Mouse (Mus musculus) CD4-positive, CD25-positive, alpha-beta regulatory T cell, adult 4 months (primary cell): ENCODE measurements around the gene Psmd3. TPM values are rescaled to one million over a fixed set of nuclear protein-coding genes. Genes with fewer than 3 reads are reported as not detected.
"Not testable (repeated sequence)": the region's sequence is repeated elsewhere in the genome, so short reads cannot be mapped to it uniquely, and the experiment has no call there.

Source experiments
- ATAC-seq: one replicate; pipeline ENCODE4 v1.8.0; 2017
- polyA plus RNA-seq, 2 experiments: library from polyadenylated mRNA; unstranded; fragments of 100-300 nt; shearing (Covaris generic); gene quantifications; one replicate each; pipeline ENCODE4 v1.2.1; 2017

Psmd3 gene
- polyA plus RNA-seq: 10 to 100 TPM; 13.8 to 17.5 TPM

DNA sequence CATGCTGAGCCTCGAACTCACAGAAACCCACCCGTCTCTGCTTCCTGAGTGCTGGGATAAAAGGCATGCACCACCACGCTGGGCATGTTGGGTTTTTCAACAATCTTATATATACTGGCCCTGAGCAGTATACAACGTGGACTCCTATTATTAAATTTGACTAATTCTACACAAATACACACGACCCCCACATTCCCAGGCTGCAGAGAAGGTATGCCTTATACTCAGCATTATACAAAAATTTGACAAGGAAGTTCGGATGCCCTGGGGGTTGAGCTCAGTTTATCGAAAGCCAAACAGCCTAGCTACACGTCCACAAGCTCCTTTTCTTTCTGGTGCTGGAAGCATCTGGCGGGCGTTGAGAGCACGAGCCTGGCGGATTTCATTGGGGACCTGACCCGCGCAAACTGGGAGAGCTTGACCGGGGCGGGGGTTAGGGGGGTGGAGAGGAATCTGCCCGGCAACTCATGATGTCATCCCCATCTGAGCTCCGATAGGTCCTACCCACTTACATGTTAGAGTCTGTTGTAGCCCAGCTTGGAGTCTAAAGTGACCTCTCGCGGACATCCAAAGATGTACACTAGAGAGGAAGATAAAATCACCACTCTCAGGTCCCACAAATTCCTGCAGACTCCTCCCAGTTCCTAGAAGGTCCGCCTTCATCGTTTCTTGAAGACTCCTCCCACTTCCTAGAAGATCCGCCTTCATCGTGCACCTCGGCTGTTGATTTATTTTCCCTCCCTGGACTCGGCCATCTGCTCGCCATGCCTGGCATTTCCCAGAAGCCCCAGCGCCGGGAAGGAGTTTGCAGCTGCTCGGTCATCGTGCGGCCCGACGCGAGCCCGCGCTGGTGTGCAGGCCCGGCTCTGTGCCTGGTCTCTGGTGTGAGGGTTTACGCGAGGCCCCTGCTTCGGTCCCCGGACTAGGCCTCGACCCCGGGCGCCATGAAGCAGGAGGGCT lies at the start of gene Psmd3:
Gene Psmd3, plus strand, starts transcription at position 769 of the 960 bp plus-strand sequence.
- peak; percentile 87 for ATAC-seq

DNA sequence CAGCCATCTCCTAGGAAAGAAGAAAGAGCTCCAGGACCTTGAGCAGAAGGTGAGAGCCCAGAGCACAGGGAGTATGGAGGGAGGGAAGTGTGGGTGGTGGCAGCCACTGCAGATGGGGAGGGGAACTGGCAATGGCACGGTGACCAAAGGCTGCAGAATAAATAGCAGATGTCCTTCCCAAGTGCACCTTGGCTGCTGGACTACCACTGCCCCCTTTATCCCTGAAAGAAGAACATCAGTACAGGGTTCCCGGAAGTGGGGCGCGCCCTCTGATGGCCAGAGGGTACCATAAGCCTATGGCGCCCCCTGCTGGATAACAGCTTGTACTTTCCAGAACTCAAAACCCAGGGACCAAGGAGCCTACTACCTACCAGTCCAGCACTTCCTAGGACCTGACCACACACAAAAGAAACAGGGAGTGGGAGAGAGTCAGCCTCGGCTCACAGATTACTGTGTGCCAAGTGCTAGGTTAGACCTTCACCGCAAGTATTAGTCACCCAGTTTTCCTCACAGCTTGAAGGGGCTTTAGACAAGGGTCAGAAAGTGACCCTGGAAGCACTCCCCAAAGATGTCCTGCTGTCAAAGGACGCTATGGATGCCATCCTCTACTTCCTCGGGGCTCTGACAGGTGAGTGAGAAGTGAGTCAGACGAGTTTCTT lies 46.9 kb upstream of the Psmd3 start:
- ATAC-seq: peak; percentile 68

DNA sequence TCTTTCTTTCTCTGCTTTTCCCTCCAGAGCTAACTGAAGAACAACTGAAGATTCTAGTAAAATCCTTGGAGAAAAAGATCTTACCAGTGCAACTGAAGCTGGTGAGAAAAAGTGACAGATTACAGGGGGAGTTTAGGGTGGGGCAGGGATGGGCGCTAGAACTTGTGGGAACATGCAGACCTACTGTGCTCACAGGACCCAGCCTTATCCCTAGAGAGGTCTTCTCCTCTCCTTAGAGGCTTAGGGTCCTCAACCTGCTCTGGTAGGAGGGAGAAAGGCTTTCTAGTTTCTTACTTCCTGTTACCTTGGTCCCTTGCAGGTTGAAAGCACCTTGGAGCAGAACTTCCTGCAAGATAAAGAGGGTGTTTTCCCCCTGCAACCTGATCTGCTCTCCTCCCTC lies 44.9 kb upstream of the Psmd3 start:
- ATAC-seq: no peak

DNA sequence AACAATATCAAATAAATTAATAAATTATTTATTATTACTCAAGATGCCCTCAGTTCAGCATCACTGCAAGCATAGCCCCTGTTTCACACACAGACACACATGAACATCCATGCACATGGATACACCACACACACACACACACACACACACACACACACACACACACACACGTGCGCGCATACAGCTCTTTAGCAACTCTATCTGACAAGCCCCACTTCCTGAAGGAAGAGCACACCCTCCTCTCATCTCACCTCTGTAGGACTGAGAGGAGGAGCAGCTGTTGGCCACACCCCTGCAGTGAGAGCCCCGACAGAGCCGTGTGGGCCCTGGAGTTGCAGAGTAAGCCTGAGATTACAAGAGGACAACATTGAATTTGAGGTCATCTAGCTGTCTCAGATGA lies 42.3 kb upstream of the Psmd3 start:
- ATAC-seq: no peak

DNA sequence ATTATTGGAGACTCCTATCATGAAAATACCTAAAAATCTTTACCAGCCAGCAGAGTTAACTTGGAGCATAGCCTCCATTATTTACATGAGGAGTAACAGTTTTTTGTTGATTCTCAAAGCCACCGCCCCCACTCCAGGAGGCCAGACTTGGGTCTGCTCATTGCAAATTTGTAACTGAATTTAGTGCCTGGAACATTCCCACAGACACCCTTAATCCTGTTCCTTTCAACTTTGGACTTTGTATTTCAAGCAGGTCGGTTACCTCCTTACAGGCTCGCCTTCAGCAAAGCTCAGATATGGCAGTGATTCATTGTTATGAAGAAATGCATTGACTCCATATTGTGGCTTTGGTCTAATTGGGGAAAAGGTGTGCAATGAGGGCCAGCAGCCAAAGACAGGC lies 37.6 kb upstream of the Psmd3 start:
- no peak for ATAC-seq

DNA sequence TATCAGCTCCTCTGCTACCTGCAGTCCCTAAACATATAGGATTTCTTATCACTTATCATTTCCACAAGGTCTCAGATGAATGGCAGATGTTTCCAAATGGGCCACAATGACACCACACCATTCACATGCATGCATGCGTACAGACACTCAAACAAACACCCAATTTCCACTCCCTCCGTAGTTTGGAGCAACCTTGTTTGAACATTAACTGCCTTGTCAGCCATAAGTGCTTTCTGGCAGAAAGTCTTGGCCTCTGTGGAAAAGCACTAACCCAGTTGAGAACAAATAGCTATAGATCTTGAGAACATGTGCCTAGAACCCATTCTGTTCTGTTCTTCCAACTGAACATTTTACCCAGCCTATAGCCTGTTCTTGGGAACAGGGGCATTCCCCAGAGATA lies 36.4 kb upstream of the Psmd3 start:
- ATAC-seq: no peak

DNA sequence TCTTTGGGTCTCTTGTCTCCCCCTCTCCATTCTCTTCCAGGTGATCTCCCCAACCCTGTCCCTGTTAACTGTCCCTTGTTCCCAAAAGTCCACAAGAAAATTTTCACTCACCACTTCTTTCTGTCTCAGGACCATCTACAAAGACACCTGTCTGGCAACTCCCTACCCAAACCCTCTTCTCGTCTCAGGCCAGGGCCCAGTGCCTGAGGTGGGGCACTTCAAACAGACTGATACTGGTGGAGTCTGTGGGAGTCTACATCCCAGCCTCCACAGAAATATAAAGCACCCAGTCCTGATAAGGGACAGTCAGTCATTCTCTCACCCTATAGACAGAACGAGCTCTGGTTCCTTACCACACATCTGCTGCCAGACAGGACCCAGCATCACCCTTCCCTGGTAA lies 35.9 kb upstream of the Psmd3 start, which contains the start of gene Gsdma2:
Gene Gsdma2, plus strand, starts transcription at position 301 of the 400 bp plus-strand sequence.
- no peak for ATAC-seq

DNA sequence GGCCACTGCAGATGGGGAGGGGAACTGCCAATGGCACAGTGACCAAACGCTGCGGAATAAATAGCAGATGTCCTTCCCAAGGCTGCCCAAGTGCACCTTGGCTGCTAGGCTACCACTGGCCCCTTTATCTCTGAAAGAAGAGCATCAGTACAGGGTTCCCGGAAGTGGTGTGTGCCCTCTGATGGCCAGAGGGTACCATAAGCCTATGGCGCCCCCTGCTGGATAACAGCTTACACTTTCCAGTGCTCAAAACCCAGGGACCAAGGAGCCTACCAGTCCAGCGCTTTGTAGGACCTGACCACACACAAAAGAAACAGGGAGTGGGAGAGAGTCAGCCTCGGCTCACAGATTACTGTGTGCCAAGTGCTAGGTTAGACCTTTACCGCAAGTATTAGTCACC lies 27.3 kb upstream of the Psmd3 start:
- peak; percentile 79 for ATAC-seq

DNA sequence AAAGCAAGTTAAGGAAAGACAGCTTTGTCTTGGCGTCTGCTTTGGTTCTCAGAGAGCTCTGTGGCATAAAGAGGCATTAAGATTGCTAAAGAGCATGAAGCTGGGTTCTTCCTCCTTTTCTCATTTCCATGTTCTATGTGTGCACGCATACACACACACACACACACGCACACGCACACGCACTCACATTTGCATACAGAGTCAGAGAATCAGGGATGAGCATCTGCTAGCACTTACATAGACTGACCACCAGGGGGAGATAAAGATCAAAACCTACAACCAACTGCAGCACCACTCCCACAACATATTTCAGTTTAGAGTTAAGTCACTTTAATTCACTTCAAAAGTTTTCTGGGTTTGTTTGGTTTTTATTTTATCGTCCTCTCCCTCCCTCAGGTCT lies 21.8 kb upstream of the Psmd3 start:
- peak; percentile 82 for ATAC-seq

DNA sequence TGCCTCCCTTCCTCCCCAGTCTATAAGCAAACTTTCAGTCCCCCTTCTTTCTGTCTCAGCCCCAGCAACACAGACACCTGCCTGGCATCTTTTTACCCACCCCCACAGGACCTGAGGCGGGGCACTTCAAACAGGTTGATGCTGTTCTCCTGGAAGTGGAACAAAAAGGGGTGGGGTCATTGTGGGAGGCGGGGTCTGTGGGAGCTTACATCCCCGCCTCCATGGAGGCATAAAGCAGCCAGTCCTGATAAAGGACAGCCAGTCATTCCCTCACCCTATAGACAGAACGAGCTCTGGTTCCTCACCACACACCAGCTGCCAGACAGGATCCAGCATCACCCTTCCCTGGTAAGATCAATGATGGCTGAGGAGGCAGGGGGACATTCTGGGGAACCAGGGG lies 18.3 kb upstream of the Psmd3 start, which contains the start of gene Gsdma:
Gene Gsdma, plus strand, starts transcription at position 261 of the 400 bp plus-strand sequence.
- ATAC-seq: no peak

DNA sequence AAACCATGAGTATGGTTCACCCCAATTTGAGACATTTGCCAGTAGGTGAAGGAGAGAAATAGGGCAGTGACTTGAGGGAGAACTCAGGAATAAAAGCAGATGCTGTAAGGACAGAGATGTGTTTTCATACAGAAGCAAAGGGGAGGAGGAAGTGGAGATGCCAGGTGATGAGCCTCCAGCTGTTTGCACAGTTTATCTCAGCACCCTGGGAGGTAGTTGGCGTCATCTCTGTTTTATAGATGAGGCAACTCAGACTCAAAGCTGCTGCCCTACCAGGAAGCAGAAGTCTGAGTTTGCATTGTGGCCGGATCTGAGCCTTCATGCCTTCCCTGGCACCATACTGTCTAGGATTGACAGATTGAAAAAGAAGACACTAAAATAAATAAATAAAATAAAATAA lies 13.4 kb upstream of the Psmd3 start:
- ATAC-seq: no peak

DNA sequence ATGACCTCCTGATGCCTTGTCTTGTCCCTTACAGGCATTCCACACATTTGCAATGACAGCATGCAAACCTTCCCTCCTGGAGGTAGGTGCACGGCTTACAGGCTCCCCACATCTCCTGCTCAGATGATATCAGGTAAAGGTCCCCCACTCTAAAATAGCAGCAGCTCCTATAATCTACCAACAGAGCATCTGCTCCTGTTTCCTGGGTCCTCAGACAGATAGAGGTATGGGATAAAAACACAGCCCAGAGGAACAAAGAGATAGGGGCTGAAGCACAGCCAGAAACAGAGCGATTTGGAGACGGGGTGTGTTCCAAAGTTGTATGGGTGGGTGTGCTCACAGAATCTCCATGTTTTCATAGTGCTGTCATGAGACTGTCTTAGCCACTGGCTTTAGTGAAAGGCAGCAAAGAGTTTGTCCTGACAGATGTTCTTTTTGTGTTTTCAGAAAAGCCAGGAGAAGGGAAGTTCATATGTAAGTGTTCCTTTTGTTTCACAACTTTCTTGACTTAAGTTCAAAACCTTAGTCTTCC lies 11.0 kb upstream of the Psmd3 start:
- no peak for ATAC-seq

DNA sequence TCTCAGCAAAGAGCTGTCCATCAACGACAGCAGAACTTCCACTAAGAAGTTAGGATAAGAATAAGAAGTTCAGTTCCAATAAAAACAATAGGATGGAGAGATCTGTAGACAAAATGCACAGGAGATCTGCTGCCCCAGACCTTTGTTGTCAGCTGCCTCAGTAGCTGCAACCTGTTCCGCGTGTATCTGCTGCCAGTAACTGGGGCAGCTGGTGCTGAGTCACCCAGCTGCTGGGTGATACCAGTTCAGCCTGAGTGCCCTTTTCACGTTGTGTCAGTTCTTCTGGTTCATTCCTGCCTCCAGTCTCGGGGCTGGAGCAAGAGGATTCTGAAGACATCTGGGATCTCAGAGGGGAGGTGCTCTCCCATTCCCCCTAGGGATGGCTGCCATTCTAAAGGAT lies 10.5 kb upstream of the Psmd3 start:
- ATAC-seq: no peak

DNA sequence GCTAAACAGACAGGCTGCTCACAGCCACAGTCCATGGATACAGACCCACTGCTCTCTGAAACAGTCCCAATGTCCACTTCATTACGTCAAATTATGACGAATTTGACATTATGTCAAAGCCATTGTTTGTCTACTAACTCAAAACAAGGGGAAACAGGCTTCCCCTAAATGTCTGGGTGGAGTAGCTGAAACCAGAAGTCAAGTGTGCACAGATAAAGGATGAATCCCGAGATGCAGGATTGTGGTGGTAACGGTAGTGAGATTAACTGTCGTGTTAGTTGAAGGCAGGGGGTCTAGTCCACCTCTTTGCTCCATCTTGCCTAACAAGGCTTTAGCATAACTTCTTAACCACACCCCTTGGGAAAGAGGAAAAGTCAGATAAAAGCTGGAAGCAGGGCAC lies 9.9 kb upstream of the Psmd3 start:
- no peak for ATAC-seq

DNA sequence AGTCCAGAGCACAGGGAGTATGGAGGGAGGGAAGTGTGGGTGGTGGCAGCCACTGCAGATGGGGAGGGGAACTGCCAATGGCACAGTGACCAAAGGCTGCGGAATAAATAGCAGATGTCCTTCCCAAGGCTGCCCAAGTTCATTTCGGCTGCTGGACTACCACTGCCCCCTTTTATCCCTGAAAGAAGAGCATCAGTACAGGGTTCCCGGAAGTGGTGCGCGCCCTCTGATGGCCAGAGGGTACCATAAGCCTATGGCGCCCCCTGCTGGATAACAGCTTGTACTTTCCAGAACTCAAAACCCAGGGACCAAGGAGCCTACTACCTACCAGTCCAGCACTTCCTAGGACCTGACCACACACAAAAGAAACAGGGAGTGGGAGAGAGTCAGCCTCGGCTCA lies 9.2 kb upstream of the Psmd3 start:
- peak; percentile 81 for ATAC-seq

DNA sequence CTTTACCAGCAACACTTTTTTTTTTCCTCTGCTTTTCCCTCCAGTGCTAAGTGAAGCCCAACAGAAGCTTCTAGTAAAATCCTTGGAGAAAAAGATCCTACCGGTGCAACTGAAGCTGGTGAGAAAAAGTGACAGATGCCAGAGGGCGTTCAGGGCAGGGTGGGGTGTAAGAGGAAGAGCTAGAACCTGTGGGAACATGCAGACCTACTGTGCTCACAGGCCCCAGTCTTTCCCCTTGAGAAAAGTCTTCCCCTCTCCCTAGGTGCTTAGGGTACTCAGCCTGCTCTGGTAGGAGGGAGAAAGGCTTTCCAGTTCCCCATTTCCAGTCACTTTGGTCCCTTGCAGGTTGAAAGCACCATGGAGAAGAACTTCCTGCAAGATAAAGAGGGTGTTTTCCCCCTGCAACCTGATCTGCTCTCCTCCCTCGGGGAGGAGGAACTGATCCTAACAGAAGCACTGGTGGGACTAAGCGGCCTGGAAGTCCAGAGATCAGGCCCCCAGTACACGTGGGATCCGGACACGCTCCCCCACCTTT lies 6.5 kb upstream of the Psmd3 start:
- ATAC-seq: no peak

DNA sequence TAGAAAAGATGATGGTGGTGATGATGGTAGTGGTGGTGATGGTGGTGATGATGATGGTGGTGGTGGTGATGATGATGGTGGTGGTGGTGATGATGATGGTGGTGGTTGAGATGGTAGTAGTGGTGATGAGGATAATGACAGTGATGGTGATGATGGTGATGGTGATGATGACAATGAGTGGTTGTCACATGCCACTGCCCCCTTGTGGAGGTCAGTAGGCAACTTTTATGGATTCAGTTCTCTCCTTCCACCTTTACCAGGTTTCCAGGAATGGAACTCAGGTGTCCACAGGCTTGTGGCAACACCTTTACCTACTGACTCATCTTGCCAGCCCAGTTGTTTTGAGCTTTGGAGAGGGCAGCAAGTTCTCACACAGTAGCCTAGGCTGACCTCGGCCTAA lies 2.3 kb upstream of the Psmd3 start:
- ATAC-seq: no peak

DNA sequence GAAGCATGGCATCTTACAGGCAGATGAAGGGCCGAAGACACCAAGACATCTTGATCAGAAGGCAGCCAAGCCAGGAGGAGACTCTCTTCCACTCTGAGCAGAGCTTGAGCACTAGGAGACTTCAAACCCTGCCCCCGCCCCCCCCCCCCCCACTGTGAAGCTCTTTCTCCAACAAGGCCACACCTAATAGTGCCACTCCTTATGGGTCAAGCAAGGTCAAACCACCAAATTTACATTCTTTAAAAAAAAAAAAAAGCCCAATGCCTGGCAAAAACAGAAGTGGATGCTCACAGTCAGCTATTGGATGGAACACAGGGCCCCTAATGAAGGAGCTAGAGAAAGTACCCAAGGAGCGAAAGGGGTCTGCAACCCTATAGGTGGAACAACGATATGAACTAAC lies 1.8 kb upstream of the Psmd3 start:
- not testable (repeated sequence) for ATAC-seq

DNA sequence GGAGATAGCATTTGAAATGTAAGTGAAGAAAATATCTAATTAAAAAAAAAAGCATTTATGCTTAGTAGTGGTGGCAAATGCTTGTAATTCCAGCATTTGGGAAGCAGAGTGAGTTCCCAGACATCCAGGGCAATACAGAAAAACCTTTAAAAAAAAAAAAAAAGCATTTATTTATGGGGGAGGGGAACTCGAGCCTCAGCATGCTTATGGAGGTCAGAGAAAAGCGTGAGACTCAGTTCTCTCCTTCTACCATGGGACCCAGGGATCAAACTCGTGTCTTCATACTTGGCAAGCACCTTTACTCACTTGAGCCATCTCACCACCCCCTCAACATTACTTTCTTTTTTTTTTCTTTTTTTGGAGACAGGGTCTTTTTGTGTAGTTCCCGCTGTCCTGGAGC lies 1.2 kb upstream of the Psmd3 start:
- no peak for ATAC-seq

DNA sequence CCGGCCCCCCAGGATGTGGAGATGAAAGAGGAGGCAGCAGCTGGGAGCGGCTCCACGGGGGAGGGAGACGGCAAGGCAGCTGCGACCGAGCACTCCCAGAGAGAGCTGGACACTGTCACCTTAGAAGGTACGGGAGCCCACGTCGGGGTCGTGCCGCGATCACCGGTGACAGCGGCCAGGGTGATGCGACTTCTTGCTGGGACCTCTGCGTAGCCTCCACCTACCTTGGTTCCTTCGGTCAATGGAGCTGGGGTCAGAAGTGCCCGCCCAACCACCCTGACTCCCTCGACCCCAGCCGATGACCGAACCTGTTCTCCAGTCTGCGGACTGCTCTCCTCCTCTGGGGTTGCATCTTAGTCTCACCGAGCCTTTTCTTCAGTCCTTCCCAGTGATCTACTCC lies 457 bp downstream of the Psmd3 start:
- peak; percentile 38 for ATAC-seq

DNA sequence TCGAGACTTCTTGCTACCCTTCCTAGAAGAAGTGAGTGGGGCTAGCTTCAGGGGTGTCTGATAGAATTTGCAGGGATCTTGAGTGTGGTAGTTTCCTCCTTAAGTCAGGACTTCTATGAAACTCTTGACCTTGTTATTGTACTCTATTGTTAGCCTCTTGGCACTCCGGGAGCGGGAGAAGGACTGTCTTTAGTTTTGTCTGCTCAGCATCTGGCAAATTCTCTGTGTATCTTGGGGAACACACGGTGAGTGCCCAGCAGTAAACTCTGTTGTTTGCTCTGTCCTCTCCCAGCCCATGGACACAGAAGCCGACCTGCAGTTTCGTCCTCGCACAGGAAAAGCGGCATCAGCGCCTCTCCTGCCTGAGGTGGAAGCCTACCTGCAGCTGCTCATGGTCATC lies 3.3 kb downstream of the Psmd3 start:
- no peak for ATAC-seq

DNA sequence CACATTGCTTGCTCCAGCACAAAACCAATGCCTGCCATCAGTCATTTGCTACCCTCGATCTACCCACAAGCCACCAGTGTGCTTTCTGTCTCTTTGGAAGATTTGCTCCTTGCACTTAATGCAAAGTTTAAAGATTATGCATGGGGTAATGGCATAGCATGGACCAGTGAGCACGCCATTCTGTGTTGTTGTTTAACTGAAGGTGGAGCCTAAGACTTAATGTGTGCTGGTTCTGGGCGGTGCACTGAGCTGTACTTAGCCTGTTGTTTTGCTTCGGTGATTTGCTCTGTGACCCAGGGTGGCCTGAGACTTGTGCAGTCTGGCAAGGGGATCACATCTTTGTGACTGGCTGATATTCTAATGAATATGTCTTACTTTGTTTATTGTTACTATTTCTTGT lies 4.6 kb downstream of the Psmd3 start:
- ATAC-seq: no peak

DNA sequence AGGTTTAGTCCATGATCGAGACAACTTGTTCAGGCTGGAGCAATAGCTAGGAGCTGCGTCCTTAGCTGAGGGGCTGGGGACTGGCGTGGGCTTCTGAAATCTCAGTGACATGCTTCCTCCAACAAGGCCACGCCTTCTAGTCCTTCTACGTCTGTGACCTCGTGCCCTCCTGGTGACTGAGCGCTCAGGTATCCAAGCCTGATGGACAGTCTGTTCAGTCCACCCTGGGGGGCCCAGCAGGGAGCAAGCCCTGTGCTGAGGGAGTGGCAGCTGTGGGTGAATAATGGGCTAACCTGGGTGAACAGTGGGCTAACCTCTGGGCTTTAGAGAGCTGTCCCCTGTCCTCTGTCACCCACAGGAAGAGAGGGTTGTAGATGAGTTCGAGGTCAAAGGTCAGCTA lies 5.7 kb downstream of the Psmd3 start:
- ATAC-seq: no peak
